Mouse (Mus musculus): Measurements from ENCODE around the gene Faf1.

The Faf1 gene

DNA sequence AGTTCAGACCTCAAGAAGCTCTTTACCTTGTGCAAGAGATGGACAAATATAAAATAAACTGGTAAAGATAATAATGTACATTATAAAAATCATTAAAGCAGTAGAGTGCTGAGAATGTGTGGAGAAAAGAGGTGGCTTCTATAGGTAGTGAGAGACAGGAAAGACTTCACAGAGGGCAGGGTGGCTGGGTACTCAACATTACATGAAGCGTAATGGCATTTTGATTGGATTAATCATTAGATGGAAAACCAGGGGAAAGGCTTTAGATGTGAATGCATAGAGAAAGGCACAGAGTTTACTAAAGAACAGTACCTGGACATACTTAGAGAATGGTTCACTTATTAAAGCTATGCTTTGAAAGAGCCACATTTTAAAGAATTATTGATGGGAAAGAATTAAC is 252.7 kb downstream of the Faf1 start:
- DNase-seq (ENCODE audit: low spot score) = no peak

DNA sequence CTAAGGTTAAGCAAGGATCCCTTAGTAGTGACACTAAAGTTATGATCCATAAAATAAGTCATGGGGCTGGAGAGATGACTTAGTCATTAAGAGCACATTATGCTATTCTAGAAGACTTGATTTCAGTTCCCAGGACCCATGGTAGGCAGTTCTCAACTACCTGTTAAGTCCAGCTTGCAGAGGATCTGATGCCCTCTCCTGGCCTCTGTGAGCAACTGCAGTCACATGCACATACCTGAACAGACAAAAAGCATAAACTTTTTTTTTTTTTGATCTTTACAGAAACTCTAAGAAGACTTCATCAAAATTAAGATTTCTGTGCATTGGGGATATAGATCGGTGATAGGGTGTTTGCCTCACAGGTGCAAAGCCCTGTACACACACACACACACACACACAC is 254.1 kb downstream of the Faf1 start:
- DNase-seq (ENCODE audit: low spot score) = no peak

DNA sequence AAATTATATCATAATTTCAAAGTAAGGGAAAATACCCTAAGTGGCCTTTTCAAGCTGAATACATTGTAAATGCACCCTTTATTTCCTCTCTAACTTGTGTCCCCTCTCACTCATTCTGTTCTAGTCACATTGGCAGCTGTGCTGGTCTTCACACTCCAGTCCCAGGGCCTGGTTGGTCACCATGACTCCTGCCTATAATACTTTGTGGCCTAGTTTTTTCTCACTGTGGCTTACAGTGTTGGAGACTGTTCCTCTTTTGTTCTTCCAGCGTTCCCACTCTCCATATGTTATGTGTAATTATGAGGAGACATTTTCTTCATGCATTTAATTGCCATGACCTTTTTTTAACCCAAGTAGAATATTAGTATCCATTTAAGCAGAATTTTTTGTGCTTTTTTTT is 254.5 kb downstream of the Faf1 start:
- DNase-seq (ENCODE audit: low spot score) = no peak

DNA sequence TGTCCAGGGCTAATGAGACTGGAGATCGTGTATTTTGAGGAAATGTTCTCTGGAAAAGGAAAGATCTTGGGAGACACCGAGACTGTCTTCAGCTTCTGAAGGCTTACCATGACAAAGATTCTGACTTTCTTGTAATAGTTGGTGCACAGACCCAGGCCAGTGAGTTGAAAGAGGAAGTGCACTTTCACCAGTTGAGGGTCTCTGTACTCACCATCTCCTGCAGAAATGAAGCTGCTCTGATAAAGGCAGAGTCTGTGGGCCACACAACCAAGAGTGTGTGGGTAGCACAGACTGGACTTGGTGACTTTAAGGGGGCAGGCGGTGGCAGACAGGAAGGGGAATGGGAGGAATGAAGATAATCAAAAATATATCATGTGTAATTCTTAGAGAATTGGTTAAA is 260.2 kb downstream of the Faf1 start:
- DNase-seq (ENCODE audit: low spot score) = no peak

DNA sequence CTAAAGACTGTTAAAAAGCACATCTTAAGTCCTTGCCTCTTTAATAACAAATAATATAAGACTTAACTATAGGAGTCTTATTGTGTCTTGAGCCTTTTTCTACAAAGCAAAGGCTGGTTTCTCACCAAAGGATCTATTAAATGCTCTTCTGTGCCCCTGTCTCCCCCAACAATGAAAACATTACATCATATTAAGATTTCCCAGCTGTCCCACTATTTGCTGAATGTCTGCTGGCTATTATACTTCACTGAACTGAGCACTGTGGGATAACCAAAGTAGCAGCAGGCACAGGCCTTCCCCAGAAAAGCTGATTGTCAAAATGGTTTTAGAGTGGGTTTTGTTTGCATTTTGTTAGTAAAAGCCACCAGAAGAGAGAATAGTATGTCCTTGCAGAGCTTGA is 262.9 kb downstream of the Faf1 start:
- DNase-seq (ENCODE audit: low spot score) = no peak

DNA sequence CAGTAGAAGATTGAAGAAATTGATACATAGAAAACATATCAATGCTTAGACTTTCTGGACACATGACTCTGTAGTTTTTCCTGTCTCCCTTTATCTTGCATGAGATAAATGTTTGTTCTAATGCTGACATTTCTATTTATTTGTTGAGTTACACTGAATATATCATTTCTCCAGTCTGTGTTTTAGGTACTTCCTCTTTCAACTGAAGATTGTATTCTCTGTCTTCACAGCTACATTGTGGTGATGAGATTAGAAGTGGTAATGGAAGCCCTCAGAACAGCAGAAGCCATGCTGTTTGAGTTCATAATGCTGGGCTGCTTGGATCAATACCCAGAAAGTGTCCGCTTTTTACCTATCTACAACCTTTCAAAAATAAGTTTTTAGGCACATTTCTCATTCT is 269.2 kb downstream of the Faf1 start:
- DNase-seq (ENCODE audit: low spot score) = no peak

DNA sequence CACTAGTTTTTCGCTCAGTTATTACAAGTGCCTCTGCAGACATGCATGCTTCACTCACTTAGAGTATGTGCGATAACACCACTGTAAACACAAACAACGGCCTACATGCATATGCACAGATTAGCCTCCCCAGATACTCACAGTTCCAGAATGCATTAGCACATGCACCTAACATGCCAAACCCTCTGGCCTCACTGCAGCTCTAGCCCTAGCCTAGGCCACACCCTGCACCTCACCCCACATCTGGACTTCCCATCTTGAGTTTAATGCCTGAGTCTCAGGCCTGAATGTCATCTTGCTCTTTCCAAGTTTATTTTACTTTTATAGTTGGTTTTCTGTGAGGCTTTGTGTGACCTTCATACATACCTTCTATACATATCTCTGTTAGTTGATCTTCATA is 272.9 kb downstream of the Faf1 start:
- DNase-seq (ENCODE audit: low spot score) = no peak

DNA sequence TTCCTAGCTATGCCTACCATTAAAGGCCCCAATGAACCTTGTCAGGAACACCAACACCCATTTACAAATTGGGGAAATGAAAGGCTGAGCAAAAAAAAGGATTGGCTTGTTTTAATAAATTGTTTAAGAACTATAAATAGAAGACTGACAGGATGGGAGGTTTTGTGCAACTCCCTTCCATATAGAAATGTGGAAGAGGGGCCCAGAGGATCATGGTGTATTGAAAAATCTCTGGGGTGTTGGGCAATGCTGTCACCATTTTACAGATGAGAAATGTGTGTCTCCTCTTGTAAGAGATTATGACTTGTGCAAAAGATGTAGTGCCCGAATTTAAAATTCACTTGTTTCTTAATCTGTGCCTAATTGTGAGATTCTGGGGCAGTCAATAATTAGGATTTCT is 277.1 kb downstream of the Faf1 start:
- DNase-seq (ENCODE audit: low spot score) = no peak

DNA sequence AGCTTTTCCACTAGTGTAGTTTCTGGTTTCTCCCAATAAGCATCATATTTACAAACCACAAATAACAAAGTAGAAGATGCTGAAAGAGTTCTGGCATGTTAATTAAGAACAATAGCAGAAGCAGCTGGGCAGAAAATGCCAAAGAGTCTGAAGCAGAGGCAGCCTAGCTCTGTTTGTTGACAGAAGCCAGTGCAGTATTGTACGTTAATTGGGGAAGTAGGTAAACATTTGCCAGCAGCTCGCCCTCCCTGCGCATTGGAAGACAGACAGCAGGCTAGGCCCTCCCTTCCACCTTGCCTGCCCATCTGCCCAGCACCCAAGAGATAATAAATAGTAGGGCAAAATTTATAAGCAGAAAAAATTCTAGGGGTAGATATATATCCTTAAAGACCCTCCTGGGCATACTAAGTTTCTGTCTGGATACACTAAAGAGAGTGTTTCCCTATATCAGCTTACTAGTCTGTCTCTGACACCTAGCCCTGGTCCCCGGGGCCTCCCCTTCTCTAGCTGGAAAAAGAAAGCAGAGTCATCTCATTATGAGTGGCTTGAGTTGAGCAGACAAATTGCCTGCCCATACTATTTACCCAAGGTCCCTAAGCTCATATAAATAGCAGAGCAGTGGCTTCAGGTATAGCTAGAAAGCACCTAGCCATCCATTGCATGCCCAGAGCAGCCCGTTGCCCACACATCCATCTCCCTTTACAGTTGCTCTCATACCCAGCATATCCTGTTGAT is 284.0 kb downstream of the Faf1 start:
- no peak for DNase-seq (ENCODE audit: low spot score)

DNA sequence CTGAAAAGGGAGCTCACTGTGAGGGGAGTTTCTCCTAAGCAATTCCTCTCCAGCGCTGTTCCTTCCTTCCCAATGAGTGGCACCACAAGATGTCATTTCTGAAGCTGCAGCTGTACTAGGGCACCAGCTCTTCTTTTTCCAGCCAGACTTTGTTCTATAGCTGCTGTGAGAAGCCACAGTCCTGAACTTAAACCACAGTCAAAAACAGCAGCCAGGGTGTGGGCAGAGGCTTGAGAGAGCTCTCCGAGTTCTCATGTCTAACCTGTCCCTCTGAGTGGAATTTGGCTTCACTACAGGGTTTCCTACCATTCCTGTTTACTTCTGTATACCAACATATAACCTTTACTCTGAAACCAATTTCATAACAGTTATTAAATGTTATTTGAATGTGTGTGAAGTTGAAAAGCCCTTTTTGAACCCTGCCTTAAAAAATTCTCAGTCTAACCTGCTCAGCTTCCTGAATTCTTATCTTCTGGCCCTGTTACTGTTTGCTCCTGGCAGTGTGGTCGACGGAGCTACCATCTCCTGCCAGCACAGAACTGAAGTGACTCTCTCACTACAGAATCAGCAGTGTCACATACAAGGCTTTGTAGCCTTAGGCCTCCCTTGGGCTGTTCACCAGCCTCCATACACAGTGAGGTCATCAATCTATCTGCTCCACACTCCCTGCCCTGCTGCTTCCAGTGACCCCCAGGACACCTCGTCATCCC is 287.3 kb downstream of the Faf1 start:
- no peak for DNase-seq (ENCODE audit: low spot score)

DNA sequence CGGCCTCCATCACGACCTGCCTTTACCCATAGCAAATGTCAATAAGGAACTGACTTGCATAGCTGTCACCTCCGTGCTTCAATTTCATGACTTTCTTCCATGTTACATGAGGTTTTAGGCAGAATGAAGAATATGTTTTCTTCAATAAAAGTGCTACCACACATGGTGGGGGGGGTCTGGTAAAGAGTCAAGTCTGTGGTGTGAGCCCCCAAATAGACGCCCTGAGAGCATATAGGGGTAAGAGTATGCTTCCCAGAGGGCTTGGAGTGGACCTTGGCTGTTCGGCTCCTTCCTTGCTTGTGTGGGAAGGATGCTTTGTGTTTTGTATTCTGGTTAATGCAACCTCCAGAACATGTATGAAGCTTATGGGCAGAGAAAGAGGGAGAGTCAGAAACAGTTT is 293.2 kb downstream of the Faf1 start:
- no peak for DNase-seq (ENCODE audit: low spot score)

DNA sequence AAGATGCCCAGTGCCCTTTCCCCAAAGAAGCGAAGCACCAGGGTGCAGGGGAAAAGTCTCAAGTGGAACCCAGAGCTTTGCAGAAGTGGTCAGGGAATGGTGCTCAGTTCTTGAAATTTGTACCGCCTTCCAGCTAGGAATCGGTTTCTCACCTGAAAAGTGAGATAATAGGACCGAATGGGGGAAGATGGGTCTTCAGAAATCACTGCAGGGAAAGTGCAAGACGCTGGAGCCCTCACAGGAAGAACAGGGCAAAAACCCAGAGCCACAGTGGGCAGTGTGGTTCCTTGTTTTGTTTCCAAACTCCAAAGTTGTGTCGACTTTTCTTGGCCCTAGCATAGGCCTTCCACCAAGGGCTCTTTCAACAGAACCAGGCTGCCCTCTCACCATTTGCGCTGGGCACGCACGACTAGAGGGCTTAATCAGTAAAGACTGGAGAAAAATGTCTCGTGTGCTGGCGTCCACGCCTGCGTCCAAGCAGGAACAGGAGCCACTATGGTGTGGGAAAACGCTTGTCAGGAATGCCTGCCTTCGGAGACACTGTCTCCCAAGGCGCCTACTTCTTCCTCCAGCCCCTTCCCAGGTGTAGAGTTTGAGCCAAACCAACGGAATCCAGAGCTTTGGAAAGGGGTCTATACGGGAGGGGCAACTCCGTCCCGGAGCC is 297.7 kb downstream of the Faf1 start:
- DNase-seq (ENCODE audit: low spot score) = no peak

DNA sequence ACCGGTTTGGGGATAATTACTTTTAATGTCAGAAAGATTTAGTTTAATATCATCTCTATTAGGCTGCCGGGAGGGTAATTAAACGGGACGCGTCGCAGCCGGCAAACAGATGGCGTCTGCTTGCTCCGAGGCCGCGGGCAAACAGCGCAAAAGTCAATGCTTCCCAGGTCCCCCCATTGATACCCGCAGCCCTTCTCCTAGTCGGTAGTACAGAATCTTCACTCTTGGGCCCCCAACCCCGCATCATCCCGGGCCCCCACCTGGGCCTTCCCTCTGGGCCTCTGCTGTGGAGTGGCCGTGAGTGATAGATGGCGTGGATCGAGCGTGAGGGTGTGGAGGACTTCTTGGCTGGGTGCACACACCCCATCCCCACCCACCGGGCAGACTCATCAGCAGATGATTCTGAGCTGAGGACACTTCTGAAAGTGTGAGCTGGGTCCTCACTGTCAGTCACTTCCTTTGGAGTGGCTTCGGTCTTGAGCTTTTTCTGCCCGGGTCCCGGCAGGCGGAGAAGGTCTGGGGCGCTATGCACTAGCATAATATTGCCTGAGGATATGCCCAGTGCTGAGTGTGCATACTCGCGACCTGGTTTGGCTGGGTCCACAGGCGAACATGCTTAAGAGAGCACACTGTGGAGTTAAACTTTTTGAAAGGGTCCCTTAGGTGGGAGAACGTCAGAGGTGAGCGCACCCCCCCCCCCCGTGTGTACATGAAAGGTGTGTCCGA is 298.4 kb downstream of the Faf1 start:
- no peak for DNase-seq (ENCODE audit: low spot score)

DNA sequence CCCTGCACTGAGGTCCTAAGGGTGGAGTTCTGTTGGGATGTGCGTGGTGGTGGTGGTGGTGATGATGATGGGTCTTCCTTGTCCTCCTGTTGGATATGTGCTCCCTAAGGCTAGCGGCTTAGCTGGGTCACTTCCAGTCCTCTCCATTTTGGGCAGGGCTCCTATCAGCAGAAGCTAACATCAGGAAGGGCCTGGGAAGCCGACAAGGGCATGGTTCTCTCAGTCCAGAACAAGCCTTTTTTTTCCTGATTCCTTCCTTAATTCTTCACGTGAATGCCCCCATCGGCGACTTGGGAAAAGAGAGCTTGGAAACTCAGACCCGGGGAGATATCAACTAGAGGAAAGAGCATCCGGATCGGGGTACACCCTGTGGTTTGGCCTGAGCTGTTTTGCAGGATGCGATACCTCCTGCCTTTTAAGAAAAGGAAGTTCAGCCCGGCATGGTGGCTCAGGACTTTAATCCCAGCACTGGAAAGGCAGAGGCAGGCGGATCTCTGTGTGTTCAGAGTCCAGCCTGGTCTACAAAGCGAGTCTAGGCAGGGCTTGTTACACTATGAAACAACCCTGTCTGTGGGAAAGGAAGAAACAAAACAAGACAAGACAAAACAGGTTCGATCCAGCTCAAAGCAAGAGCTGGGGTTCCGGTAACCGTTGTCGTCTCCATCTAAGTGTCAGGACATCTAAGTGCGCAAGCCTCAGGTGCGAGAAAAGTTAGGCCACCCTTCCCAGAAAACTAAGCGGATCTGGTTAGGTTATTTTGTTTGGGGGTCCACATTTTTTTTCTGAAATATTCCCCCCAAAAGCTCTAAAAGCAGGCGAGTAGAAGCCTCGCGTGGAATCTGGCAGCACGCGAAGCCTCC is 299.2 kb downstream of the Faf1 start:
- DNase-seq (ENCODE audit: low spot score) = no peak

DNA sequence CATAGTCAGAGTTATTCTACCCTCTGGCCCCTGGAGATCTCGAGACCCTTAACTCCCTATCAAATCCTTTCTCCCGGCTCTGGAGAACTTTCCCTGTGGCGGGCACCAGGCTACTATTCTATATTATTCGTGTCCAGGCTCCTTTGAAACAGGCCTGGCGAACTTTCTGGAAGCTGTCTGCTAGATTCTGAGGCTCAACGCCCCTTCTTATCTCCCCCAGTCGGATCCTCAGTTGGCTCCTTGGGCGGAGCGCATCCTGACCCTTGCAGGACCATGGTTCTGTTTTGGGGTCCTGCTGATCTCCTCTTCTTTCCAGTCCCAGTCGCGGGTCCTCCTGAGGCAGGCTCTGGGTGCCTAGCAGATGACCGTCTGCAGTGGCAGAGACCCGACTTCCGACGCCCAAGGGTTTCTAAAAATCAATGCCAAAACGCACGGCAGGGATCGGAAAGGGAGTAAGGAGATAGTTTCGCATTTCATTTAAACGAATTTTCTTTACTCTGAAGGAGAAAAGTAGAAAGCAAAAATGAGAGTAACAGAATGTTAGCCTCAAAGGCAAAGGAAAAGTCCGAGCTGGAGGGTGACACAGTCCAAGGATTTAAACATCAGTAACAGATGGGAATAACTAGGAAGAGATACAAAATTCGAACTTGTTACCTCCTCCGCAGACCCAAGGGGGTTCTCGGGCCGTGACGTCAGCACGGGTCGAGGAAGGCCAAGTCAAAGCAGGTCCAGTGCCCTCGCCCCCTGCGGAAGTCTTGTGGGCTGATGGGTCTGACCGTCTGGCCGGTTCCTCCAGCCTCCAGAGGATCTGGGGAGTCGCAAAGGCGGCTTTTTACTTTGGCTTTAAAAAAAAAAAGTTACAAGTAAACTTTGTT is 300.1 kb downstream of the Faf1 start:
- no peak for DNase-seq (ENCODE audit: low spot score)

DNA sequence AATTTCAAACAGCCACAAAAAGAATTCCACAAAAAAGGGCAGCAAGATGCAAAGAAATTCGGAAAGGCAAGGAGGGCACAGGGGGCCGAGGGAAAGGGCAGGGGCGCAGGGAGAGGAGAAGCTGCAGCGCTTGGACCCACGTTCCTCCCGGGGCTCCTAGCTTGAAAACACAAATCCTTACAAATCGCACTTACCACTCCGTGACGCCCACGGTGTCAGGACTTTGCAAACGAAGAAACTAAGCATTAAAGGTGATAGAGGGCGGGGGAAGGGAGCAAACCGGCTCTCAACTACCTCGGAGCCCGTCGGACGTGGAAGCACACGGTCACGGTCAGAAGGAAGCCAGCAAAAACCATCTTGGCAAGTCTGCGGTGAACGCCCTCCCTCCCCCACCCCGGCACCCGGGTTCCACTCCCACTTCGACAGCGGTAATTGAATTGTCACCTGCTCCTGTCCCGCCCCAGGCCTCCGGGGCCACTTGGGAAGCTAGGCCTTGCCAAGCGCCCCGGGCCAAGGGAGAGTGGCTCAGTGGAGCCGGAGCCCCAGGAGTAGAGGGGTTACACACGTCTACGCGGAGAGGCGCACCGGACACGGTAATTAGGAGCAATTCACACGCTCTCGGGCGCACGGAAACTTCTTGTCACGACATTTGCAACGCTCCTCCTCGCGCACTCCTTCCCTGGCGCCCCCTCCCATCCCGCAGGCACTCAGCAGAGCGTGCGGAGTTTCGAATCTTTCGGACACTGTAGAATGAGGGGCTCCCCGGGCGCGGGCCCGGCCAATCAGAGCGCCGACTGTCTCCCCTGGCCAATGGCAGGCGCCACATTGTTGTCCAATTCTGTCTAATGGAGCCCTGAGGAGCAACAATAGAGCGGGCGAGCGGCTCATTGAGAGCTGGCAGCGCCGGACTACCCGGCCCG is 301.0 kb downstream of the Faf1 start, which contains the start of gene Dmrta2:
Dmrta2 (plus strand) TSS at position 906 of the 920 bp plus-strand sequence.
- DNase-seq (ENCODE audit: low spot score) = no peak

DNA sequence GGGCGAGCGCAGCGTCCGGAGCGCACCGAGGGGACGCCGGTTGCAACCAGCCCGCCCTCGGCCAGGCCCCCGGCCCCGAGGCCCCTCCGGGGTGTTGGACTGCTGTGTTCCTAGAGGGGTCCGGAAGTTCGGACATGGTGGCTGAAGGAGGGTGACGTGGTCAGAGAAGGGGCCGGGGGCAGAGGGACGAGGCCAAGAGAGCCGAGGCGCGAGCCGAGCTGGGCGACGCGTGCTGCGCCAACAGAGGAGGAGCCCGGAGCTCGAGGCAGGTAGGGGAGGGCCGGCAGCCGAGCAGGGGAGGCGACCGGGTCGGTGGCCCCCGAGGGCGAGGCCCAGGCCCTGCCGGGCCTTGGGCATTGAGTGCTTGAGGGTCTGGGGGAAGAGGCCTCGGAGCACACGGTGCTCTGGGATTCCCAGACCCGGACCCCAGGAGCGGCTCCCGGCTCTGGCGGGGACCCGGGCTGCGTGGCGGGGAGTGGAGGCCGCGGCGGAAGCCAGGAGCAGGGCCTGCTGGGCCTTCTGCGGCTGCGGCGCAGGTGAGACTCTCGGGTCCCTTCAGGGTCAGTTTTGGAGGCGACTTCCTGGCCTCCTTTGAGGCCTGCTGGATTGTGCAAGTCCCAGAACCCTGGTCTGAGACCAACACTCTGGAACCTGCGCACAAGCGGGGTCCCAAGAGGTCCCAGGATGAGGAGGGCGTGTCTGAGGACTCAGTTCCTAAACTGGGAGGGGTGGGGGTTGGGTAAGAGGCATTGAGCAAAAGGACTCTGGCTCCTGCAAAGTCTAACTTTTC is 301.9 kb downstream of the Faf1 start:
- DNase-seq (ENCODE audit: low spot score) = no peak

DNA sequence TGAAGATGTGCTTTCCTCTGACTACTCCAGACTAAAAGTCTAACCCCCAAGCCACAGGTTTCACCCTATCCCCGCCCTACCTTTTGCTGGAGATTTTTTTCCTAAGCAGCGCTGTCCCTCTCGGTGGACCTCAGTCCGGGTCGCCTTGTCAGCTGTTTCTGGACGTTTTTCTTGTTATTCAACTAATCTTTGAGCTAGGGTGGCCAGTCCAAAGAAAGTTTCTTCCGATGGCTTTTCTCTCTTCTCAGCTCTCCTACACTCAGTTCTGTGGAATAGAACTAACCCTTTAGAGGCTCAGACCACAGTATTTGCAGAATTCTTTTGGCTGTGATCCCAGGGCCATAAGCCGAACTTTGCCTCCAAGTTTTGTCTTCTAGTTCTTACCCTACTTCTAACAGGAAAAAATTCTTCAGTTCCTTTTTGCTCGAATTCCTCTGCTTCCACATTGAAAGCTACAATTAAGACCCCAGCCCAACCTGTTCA is 302.5 kb downstream of the Faf1 start:
- DNase-seq (ENCODE audit: low spot score) = no peak

Measured in urinary bladder, postnatal 14 days (tissue).